Mouse (Mus musculus) 3134 (cell line): ENCODE results near the gene Hacd3.
"Not testable (repeated sequence)": the region's sequence is repeated elsewhere in the genome, so short reads cannot be mapped to it uniquely, and the experiment has no call there.

Experiments
- DNase-seq: peaks from one replicate; pipeline ENCODE4 v3.0.0-alpha.2; 2011; ENCODE audit warnings: low spot score; ENCODE audit not compliant: insufficient read length; ENCODE audit errors: extremely low read depth

Gene Hacd3

GRCm38 (mm10) chr9:65020991-65021886, at the start of gene Hacd3:
Gene Hacd3, minus strand, starts transcription at chr9:65021693.
- DNase-seq = peak; percentile 87

DNA sequence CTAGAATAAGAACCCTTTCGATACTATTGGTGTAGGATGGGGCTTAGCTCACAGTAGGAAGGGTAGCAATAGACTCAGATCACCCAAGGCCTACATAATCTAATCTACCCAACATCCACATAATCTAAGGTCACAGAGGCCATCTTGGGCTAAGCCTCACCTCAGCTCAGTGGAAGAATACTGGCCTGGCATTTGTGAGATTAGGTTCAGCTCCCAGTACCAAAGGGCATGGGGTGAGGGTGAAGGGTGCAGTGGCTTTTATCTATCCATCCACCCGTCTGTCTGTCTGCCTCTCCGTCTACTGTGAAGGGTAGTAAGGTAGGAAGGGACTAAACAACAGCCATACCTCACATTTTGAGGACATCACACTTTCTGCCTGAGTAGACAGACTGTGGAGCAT, 49.1 kb upstream of the Hacd3 start:
- DNase-seq = no peak

DNA sequence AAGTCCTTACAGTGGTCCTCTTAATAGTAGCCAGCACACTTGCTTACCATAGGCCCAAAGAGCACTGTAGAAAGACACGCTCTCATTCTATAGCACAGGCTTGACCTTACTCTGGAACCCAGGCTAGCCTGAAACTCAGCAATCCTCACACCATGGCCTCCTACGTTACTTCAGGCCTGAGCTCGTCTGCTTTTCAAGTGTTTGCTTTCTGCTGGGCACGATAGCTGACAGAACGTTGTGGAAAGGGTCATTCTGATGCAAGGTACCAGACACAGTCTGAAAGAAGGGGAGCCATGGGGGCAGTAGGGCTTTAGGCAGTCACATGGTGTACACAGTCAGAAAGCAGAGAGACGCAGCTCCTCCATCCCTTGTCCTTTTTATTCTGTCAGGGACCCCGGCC, 42.8 kb upstream of the Hacd3 start:
- no peak for DNase-seq

GRCm38 (mm10) chr9:65050981-65051380, 29.5 kb upstream of the Hacd3 start:
- DNase-seq = no peak

GRCm38 (mm10) chr9:65049422-65049821, 27.9 kb upstream of the Hacd3 start:
- DNase-seq = no peak

DNA sequence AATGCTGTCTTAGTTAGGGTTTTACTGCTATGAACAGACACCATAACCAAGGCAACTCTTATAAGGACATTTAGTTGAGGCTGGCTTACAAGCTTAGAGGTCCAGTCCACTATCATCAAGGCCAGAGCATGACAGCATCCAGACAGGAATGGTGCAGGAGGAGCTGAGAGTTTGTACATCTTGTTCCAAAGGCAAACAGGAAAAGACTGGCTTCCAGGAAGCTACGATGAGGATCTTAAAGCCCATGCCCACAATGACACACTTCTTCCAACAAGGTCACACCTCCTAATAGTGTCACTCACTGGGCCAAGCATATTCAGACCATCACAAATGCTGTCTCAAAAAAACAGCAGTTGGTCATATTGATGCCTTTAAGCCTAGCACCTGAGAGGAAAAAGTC, 25.5 kb upstream of the Hacd3 start:
- no peak for DNase-seq

GRCm38 (mm10) chr9:65041430-65041829, 19.9 kb upstream of the Hacd3 start:
- DNase-seq = no peak

- no peak for DNase-seq
Observed at GRCm38 (mm10) chr9:65036861-65037260, 15.4 kb upstream of the Hacd3 start.

- DNase-seq = no peak
Observed at GRCm38 (mm10) chr9:65036456-65036855, 15.0 kb upstream of the Hacd3 start.

GRCm38 (mm10) chr9:65032269-65033108, 11.0 kb upstream of the Hacd3 start, which contains the start of gene Dpp8:
Gene Dpp8, plus strand, starts transcription at chr9:65032414.
- peak; percentile 95 for DNase-seq

GRCm38 (mm10) chr9:65031894-65032268, 10.4 kb upstream of the Hacd3 start:
- DNase-seq = no peak

DNA sequence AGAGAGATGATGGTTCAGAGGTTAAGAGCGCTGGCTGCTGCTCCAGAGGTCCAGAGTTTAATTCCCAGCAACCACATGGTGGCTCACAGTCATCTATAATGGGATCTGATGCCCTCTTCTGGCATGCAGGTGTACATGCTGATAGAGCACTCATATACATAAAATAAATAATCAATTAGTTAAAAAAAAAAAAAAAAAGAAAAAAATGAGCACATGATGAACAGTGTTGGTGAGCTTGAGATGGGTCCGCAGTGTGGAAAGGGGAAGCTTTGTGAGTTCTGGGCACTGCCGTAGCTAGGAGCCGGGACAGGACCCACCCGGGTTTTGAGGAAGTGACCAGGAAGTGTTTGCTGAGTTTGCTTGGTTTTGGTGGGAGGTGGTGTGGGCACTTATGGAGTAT, 9.9 kb upstream of the Hacd3 start:
- DNase-seq = not testable (repeated sequence)

- DNase-seq = no peak
Observed at GRCm38 (mm10) chr9:65028313-65028712, 6.8 kb upstream of the Hacd3 start.

DNA sequence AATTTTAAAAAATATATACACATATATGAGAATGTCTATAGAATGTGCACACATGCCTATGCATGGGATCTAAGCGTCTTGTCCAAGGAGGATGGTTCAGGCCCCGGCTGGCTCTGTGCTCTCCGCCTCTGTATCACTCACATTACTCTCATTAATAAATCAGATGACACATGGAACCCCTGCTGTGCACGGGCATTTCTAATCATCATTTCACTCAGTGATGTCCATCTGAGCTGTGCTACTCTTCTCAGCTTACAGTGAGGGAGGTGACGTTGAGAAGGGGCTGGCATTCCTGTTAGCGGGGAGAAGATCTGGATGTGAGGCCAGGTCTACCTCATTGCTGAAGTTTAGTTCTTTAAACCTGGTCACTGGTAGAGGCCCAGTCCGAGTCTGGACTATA, 5.7 kb upstream of the Hacd3 start:
- no peak for DNase-seq

DNA sequence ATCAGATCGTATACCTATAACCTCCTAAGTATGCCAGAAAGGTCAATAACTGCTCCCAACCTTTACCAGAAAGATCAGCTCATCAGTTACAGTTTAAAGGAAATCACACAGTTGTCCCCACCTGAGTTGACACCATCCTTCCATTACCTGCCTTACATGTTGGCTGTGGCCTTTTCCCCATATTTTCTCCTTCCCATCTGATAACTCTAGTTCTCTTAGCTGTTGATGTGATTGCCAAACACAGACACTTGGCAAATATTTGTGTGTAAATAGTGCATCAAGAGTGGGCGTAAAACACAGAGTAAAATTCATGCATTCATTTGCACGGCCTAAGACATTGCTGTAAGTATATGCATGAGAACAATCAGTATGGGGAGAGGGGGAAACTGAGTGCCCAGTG, 2.0 kb upstream of the Hacd3 start:
- DNase-seq = no peak

DNA sequence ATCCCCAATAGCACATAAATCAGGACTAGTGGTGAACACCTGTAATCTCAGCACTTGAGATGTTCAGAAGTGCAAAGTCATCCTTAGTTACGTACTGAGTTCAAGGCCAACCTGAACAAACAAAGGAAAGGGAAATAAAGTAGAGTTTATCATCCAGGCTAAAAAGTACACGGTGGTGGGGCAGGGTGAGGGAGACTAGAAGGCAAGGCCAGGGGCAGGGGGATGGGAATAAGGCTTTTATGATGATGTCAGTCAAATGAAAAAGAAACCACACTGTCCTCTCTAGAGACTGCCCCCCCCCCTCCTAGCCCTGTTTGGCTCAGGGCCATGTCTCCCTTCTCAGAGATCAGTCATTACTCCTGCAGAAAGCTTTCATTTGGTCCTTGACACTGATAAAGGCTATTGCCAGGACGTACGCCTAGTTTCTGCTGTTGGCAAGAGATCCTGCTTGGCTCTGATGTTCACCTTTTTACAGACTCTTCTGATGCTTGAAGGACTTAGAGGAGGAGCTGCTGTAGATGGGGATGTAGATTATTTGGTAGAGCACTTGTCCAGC, 1.2 kb upstream of the Hacd3 start:
- no peak for DNase-seq

DNA sequence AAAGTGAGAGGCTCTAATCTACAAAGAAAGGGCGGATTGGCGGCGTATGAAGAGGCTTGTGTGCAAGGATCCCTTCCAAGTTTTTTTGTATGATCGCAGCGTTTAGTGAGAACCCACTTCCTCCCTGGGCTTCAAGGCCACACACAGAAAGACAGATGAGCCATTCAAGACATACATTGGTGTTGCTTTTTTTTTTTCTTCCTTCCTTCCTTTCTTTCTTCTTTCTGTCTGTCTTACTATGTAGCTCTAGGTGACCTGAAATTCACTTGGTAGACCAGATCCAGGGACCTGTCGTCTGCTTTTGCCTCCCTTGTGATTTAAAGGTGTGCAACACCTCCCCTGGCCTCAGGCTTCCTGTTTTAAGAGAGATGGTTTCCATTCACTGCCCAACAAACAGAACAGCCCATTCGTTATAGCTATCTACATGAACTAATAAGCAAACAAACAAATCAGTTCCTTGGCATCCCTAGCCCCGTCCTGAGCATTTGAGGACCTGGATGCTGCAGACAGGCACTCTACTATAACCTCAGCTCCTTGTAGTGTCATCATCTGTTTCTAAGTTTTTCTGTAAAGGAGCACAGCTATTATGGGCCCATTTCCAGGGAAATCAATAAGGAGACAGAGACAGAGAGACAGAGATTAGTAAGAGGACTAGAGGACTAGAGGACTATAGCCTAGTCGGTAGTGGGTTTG, 540 bp upstream of the Hacd3 start:
- no peak for DNase-seq

GRCm38 (mm10) chr9:65020128-65020527, 1.4 kb downstream of the Hacd3 start:
- no peak for DNase-seq

DNA sequence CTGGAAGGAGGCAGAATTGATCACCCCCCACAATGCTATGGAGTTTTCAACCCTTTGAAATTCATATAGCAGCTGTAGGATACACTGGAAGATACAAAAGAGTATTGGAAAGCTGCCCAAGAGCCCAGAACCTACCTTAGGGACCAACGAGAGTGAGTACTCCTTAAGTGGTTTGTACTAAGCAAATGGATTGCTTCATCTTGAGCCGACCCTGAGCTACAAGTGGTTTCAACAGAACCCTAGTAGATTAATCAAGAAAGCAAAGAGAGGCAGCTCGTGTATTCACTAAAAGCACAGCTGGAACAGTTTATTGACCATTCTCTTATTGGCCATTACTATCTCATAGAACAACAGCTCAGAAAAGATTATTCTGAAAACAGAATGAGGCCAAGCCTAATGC, 2.3 kb downstream of the Hacd3 start:
- DNase-seq = no peak

DNA sequence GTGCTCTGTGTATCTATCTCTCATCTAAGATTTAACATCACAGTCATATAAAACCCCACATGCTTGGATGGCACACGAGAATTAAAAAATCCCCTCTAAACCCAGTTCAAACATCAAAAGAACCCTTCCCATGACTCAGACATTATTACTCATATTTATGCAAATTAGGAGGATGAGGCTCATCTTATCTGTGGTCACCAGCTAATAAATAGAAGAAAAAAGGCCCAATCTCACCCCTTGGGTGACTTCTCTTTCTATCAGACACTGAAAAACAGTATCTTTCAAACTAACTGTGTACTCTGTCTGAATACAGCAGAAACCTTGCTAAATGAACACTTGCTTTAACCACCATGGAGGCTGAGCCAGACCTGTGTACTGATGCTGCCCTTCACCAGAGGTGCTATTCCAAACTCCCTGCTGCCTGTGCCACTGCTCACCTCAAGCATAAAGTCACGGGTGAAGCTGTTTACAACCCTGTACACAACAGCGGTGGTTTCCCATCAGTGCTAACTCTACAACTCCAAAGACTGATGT, 2.8 kb downstream of the Hacd3 start:
- DNase-seq = no peak

- DNase-seq = no peak
Observed at GRCm38 (mm10) chr9:65017896-65018295, 3.6 kb downstream of the Hacd3 start.
